Mouse (Mus musculus) myocyte (in vitro differentiated cells): ENCODE measurements around the gene Nmral1. TPM values are rescaled to one million over a fixed set of nuclear protein-coding genes. Genes with fewer than 3 reads are reported as not detected.

Experiments
- H3K27me3 ChIP-seq: one replicate; pipeline ENCODE4 v1.6.1; 2011; ENCODE audit not compliant: control insufficient read depth, insufficient read depth, insufficient read length
- H3K36me3 ChIP-seq: one replicate; pipeline ENCODE4 v1.6.1; 2011; ENCODE audit not compliant: control insufficient read depth, insufficient read depth
- H3K4me2 ChIP-seq: one replicate; pipeline ENCODE4 v1.6.1; 2011; ENCODE audit warnings: low read depth, control low read depth
- H3K4me3 ChIP-seq: one replicate; pipeline ENCODE4 v1.5.1; 2011; ENCODE audit warnings: mild to moderate bottlenecking, control low read depth, moderate library complexity
- H3K79me2 ChIP-seq: one replicate; pipeline ENCODE4 v1.6.1; 2011; ENCODE audit not compliant: control insufficient read depth, insufficient read depth
- H3ac ChIP-seq: one replicate; pipeline ENCODE4 v1.6.1; 2011; ENCODE audit not compliant: control insufficient read depth, insufficient read length
- CEBPB ChIP-seq: IDR thresholded peaks from 2 replicates; pipeline ENCODE4 v1.6.1; 2011; ENCODE audit warnings: mild to moderate bottlenecking, moderate library complexity; ENCODE audit not compliant: poor library complexity, insufficient read depth, severe bottlenecking
- E2F4 ChIP-seq: IDR thresholded peaks from one replicate; pipeline ENCODE4 v1.6.1; 2011; ENCODE audit warnings: mild to moderate bottlenecking, control low read depth, moderate library complexity; ENCODE audit not compliant: insufficient read depth
- MAX ChIP-seq: IDR thresholded peaks from one replicate; pipeline ENCODE4 v1.6.1; 2011; ENCODE audit warnings: low read depth, mild to moderate bottlenecking, control low read depth
- MYOD1 ChIP-seq, 3 experiments: IDR thresholded peaks; one replicate each; pipeline ENCODE4 v1.6.1; 2011; ENCODE audit warnings: control low read depth in 2 of 3, low read depth in 2 of 3, mild to moderate bottlenecking in 2 of 3, moderate library complexity in 1 of 3; ENCODE audit not compliant: insufficient read length in 2 of 3, control insufficient read depth in 1 of 3
- MYOG ChIP-seq, 3 experiments: IDR thresholded peaks; one replicate each; pipeline ENCODE4 v1.6.1; 2011; ENCODE audit warnings: control low read depth in 2 of 3, low read depth in 2 of 3, mild to moderate bottlenecking in 2 of 3; ENCODE audit not compliant: insufficient read length in 2 of 3, control insufficient read depth in 1 of 3, insufficient read depth in 1 of 3
- POLR2A ChIP-seq: IDR thresholded peaks from one replicate; pipeline ENCODE4 v1.6.1; 2011; ENCODE audit warnings: low read depth, mild to moderate bottlenecking, control low read depth, moderate library complexity; ENCODE audit not compliant: insufficient read length
- POLR2AphosphoS2 ChIP-seq: IDR thresholded peaks from one replicate; pipeline ENCODE4 v1.6.1; 2011; ENCODE audit warnings: low read depth, control low read depth; ENCODE audit not compliant: insufficient read length
- REST ChIP-seq: IDR thresholded peaks from one replicate; pipeline ENCODE4 v1.6.1; 2011; ENCODE audit warnings: mild to moderate bottlenecking, control low read depth, moderate library complexity; ENCODE audit not compliant: insufficient read depth, insufficient read length
- SRF ChIP-seq: IDR thresholded peaks from one replicate; pipeline ENCODE4 v1.6.1; 2011; ENCODE audit warnings: low read depth; ENCODE audit not compliant: control insufficient read depth, insufficient read length
- TCF12 ChIP-seq: IDR thresholded peaks from one replicate; pipeline ENCODE4 v1.6.1; 2011; ENCODE audit warnings: mild to moderate bottlenecking, control low read depth; ENCODE audit not compliant: poor library complexity, insufficient read depth, severe bottlenecking
- TCF3 ChIP-seq: IDR thresholded peaks from one replicate; pipeline ENCODE4 v1.6.1; 2011; ENCODE audit warnings: low read depth, control low read depth; ENCODE audit not compliant: insufficient read length
- USF1 ChIP-seq: IDR thresholded peaks from one replicate; pipeline ENCODE4 v1.6.1; 2011; ENCODE audit warnings: low read depth, mild to moderate bottlenecking, control low read depth, moderate library complexity
- polyA plus RNA-seq: library from polyadenylated mRNA; unstranded; fragments of >200 nt; fragmentation: generic; extraction: Trizol; gene quantifications from one replicate; pipeline ENCODE4 v1.2.1, GENCODE M21; 2012; ENCODE audit warnings: missing spikeins

Nmral1 gene
- polyA plus RNA-seq, 1 experiment = 13.3 TPM

DNA sequence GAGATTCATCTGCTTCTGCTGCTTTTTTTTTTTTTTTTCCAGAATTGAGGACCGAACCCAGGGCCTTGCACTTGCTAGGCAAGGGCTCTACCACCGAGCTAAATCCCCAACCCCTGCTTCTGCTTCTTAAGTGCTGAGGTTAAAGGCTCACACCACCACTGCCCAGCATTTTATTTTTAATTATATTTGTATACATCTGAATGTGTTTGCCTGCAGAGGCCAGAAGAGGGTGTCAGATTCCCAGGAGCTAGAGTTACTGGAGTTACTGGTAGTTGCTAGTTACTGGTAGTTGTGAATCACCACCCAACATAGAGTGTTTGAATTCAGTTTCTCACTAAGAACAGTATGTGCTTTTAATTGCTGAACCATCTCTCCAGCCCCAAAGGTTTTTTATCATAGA lies 20.8 kb upstream of the Nmral1 start:
- Histone ChIP-seq H3ac (no peak overlapping the region), H3K36me3 (no peaks in the 10 kb centered on the region), H3K79me2 (peaks cover 17% of the 10 kb centered on the region), H3K27me3 (no peaks in the 10 kb centered on the region), H3K4me2 (no peak overlapping the region), H3K4me3 (no peak overlapping the region)
- no peak for TF ChIP-seq TCF3
- no peak for TF ChIP-seq E2F4
- no peak for TF ChIP-seq SRF
- TF ChIP-seq MYOG (IDR thresholded peaks at IDR 0.05; ENCODE audit: control insufficient read depth in 1 of 3, insufficient read depth in 1 of 3, insufficient read length in 2 of 3, low read depth in 2 of 3) = no peak
- TF ChIP-seq POLR2AphosphoS2 = no peak
- no peak for TF ChIP-seq TCF12

GRCm38 (mm10) chr16:4736262-4736661 lies 17.1 kb upstream of the Nmral1 start:
- no peak overlapping the region for H3K4me3 ChIP-seq
- TF ChIP-seq SRF = no peak
- TF ChIP-seq E2F4 = no peak
- no peak for TF ChIP-seq POLR2AphosphoS2
- TF ChIP-seq CEBPB = no peak
- no peak for TF ChIP-seq TCF3
- no peak for TF ChIP-seq MYOG (IDR thresholded peaks at IDR 0.05; ENCODE audit: control insufficient read depth in 1 of 3, insufficient read depth in 1 of 3, insufficient read length in 2 of 3, low read depth in 2 of 3)
- no peak for TF ChIP-seq TCF12
- no peak for TF ChIP-seq MYOD1 (IDR thresholded peaks at IDR 0.05; ENCODE audit: control insufficient read depth in 1 of 3, insufficient read length in 2 of 3, low read depth in 2 of 3)
- no peak for TF ChIP-seq REST
- TF ChIP-seq POLR2A = no peak
- no peak overlapping the region for H3K4me2 ChIP-seq
- H3K27me3 ChIP-seq = no peaks in the 10 kb centered on the region
- H3K79me2 ChIP-seq = peaks cover 48% of the 10 kb centered on the region
- no peaks in the 10 kb centered on the region for H3K36me3 ChIP-seq
- no peak overlapping the region for H3ac ChIP-seq

DNA sequence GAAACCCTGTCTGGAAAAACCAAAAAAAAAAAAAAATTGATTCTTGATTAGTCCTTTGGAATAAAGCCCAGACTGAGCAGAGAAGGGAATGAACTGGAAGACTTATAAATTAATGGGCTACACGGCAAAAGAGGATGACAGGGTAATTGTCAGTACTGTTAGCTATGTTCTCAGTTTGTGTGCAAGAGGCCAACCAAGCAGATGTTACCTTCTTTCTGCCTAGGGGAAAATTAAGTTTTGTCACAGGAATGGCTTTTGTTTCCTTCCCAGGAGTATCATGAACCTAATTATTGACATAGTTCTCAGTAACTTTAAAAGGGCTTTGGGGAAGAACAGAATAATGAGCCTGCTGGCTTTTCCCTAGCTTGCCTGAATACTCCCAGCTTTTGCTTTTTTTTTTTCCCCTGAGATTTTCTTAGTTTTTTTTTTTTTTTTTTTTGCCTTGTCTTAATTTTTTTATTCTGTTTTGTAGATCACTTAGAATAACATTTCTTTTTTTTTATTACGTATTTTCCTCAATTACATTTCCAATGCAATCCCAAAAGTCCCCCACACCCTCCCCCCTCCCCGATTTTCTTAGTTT lies 11.7 kb upstream of the Nmral1 start:
- peaks cover 82% of the 10 kb centered on the region for H3K79me2 ChIP-seq
- H3K36me3 ChIP-seq = no peaks in the 10 kb centered on the region
- H3K27me3 ChIP-seq = no peaks in the 10 kb centered on the region
- H3K4me2 ChIP-seq = no peak overlapping the region
- no peak overlapping the region for H3ac ChIP-seq
- H3K4me3 ChIP-seq = no peak overlapping the region
- TF ChIP-seq MYOD1 (IDR thresholded peaks at IDR 0.05; ENCODE audit: control insufficient read depth in 1 of 3, insufficient read length in 2 of 3, low read depth in 2 of 3) (no peak), CEBPB (no peak), USF1 (no peak), MYOG (IDR thresholded peaks at IDR 0.05; ENCODE audit: control insufficient read depth in 1 of 3, insufficient read depth in 1 of 3, insufficient read length in 2 of 3, low read depth in 2 of 3) (no peak), MAX (no peak), E2F4 (no peak), SRF (no peak), TCF3 (no peak), TCF12 (no peak), REST (no peak), POLR2AphosphoS2 (no peak), POLR2A (no peak)

DNA sequence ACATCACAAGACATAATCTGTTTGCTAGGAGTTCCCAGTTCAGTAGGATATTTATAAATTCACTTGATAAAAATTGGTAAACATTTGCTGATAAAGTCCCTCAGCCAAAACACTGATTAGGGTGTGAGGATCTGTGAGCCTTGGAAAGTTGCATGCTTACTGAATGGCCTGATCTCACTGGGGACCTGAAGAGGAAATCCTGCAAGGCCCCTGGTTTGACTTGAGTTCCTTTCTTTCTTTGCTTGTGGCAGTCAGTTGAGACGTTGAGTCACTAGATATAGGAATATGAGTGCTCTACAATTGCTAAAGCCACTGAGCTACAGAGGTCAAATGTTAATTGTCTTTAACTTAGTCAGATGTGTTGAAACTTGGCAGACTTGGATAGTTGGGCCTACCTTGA lies 8.8 kb upstream of the Nmral1 start:
- no peak overlapping the region for H3K4me3 ChIP-seq
- H3K4me2 ChIP-seq = peak overlapping the region; percentile 96
- H3K27me3 ChIP-seq = no peaks in the 10 kb centered on the region
- TF ChIP-seq SRF (no peak), TCF3 (no peak), MYOD1 (IDR thresholded peaks at IDR 0.05; ENCODE audit: control insufficient read depth in 1 of 3, insufficient read length in 2 of 3, low read depth in 2 of 3) (no peak), MYOG (IDR thresholded peaks at IDR 0.05; ENCODE audit: control insufficient read depth in 1 of 3, insufficient read depth in 1 of 3, insufficient read length in 2 of 3, low read depth in 2 of 3) (no peak)
- peaks cover 55% of the 10 kb centered on the region for H3K79me2 ChIP-seq
- H3ac ChIP-seq = no peak overlapping the region
- no peaks in the 10 kb centered on the region for H3K36me3 ChIP-seq

GRCm38 (mm10) chr16:4727526-4727925 lies 8.4 kb upstream of the Nmral1 start:
- Histone ChIP-seq H3K27me3 (no peaks in the 10 kb centered on the region), H3K79me2 (peaks cover 54% of the 10 kb centered on the region), H3K4me2 (peak overlapping the region; percentile 96), H3K4me3 (peak overlapping the region; percentile 74), H3ac (no peak overlapping the region), H3K36me3 (no peaks in the 10 kb centered on the region)
- TF ChIP-seq SRF (no peak), MAX (no peak), TCF12 (no peak), POLR2AphosphoS2 (no peak), TCF3 (no peak), E2F4 (no peak)
